Mouse (Mus musculus) layer of hippocampus, adult 8-10 months (tissue): ENCODE measurements around the gene Ttll11. TPM values are rescaled to one million over a fixed set of nuclear protein-coding genes. Genes with fewer than 3 reads are reported as not detected.

Source experiments
- DNase-seq, 2 experiments: peaks; one replicate each; pipeline ENCODE4 v3.0.0; 2022; ENCODE audit warnings: low spot score in 2 of 2
- total RNA-seq, 4 experiments: library from RNA; stranded (reverse); gene quantifications; 2 replicates each; pipeline ENCODE4 v1.2.4; 2022

Gene Ttll11
- total RNA-seq, 4 experiments from 2014 or later: 33.4 to 40.3 (median 38.6) TPM

DNA sequence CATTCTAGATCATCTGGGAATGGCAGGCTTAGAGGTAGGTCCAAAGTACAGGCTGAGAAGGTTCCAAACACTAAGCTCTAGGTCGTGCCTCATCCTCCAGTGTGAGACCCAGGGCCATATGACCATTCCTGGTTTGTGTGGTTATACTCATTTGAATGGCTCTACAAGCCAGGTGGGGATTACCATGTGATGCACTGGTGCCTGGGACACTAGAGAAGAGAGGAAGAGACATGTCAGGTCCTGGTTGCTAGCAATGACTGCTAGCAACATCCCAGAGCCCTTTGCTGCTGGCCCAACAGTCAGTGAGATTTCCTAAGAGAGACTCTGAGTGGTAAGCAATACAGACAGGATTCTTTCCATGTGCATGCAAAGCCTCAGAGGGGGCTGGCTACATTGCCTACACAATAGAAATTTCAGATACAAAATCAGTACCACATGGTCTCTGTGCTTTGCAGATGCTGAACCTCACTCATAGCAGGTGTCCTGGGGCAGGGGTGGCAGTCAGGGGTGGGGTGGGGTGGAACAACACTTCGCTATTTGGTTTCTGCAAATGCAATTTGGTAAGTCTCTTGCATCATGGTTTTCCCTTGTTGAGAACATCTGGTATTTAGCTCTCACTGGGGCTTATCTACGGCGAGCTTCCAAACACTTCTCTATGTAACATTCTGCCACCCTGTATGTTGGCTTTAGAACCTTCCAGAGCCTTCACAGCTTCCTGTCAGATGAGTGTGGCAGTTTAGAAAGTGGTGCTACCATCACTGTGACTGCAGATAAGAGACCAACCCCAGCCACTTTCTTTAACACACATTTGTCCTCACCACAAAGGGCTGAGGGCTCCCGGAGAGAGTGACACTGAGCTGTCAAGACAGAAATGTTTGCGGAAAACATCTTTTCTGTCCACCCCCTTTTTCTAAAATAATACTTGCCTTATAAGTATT lies 148.5 kb downstream of the Ttll11 start:
- no peak for DNase-seq

DNA sequence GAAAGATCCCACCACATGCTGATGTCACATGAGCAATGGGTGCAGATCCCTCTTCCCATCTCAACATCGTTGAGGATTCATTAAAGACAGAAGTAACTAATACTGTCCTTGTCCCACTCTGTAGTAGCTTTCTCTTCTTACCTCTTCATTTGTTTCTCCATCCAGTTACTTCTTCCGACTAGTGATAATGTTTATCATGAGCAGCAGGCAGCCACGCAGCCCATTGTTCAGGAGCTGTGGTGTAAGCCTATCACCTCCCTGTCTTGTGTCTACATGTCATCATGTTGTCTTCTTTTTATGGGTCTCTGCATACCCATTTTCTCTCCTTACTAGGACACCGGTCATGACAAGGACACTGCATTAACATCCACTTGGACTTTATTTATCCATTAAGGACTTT lies 150.6 kb downstream of the Ttll11 start:
- DNase-seq: no peak

DNA sequence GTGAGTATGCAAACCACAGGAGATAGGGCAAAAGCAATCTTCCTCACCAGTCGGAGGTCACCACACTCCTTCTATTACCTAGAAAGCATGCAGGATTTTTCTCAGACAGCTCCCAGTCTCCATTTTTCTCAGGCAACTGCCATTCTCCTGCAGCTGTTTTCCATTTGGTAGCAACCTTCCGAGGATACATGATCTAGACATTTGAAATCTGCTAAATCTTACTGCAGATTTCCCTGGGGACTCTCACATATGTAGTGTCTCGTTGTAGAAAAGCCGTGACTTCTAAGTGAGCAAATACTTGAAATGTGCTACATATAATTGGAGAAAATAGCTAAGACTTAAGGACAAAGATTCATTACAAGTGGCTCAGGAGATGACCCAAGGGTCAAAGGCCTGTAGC lies 151.8 kb downstream of the Ttll11 start:
- no peak for DNase-seq

DNA sequence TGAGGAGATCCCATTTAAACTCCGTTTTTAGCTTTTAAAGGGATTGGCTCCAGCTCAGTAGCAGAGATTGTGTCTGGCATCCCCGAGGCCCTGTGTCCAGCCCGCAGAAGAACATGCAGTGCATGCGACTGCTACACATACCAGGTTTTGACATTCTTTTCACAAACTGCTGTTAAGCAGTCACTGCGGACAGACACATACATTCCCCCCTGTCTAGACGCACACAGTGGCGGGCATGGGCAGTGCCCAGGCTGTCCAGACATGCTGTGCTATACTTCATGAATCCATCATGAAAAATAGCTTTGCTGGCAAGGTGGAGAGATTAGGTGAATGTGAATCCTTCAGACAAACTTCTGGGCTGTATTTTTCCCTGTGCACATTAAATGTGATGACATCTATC lies 154.6 kb downstream of the Ttll11 start:
- DNase-seq: no peak

DNA sequence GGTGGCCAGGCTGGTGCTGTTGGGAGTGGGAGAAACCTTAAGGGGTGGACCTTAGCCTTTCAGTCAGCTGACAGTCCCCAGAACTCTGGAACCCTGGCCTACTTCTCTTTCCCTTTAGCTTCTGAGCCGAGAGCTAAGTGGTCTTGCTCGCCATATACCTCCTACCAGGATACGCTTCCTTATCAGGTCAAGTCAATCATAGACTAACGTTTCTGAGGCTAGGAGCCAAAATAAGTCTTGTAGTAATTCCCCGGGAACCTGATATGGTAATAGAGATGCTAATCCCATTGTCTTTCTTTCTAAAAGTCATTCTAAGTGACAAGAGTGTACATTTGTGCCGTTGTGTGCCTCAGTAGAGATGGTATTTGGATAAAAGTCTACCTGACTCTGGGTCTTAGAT lies 156.1 kb downstream of the Ttll11 start:
- DNase-seq: no peak

DNA sequence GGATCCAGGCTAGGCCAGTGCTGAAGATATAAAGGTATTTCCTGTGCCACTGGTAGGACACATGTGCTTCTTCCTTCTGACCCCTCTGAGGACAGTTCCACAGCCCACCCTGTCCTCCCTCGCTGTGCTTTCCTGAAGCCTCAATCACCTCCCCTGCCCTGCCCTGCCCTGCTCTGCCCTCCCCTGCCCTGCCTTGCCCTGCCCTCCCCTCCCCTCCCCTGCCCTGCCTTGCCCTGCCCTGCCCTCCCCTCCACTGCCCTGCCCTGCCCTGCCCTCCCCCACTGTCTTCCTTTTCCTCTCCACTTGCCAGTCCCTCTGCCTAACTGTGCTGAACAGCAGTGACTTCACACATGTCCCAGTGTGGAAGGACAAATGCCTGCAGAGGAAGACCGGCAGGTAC lies 160.8 kb downstream of the Ttll11 start:
- DNase-seq: no peak

DNA sequence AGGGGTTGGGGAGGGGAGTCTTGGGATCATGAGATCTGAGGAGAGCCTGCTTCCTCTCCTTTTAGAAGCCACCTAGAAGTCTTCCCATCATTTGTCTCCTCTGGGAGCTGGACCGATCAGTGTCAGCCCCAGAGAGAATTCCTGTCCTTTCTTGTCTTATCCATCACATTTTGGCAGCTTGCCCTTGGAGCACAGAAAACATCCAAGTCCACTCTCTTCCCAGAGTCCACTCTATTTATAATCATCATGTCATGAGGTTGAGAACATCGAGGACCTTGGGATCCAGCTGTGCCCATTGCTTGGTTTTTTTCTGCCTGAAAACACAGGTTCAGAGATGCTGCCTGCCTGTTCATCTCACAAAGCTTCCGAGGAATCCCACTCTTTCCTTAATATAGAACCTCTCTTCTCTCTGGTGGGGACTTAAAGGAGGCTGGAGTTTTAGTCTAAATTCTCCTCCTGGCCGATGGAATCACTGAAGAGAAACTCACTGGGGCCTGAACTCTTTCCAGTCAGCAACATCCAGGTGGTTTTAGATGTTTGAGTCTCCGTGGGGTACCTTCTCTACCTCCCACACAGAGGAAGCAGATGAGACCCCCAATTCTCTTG lies 163.6 kb downstream of the Ttll11 start:
- no peak for DNase-seq

DNA sequence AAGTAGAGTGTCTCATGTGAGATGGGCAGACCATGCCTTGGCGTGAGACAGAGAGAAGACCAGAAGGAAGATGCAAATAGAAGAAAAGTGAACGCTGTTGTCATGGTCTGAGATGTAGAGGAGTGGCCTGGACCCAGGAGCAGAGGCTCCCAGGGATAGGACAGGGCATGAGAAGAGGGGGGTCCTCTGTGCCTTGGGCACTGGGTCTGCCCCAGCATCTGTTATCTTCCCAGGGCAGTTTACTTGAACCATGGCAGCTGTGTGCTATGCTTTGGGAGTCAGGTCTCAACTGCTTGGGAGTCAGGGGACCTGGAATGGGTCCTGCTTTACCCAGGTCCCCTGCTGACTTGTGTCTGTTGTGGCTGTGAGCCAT lies 167.2 kb downstream of the Ttll11 start:
- DNase-seq: no peak

DNA sequence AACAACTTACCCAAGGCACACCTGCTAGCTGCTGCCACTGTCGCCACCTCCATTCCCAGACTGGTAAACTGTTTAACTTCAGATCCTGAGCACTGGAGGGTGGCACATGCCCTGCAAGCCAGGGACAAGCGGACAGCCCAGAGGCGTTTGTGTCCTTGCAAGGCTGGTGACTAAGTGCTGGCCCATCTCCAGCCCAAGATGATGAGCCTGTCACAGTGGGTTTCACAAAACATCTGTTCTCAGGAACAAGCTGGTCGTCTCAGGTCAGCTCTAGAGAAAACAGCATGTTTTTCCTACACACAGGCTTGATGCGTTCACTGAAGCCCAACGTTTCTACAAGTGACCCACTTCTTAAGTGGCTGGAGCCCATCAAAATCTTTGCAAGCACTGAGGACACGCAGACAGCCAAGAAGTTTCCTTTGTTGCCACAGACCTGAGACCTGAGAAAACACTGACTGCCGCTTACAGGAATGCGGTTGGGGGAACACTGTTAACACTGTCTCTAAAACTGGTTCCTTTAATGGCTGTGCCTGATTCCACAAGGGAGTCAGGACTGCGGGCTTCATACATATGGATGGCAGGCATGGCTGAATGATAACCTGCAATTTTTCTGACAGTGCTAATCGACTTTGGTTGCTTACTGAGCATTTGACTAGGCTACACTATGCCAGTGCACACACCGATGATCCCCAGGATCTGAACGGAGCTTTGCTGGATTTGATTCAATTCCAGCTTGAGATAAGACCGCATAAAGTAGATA lies 167.7 kb downstream of the Ttll11 start:
- DNase-seq: no peak

DNA sequence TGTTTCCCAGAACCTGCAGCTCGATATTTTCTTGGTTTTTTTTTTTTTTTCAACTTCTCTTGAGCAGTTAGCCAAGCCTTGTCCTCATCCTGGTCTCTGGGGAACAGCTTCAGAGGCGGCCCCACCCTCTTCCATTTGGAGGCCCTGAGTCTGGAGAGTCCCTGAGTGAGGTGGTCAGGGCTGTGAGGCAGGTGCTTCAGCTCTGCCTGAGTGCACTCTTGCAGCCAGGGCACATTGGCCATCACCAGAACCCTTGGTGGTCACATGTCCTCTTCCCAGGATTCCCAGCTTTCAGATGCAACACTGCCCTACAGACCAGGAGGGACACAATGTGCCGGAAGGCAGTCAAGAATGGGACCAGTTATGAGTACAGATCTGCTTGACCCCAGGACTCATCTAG lies 169.7 kb downstream of the Ttll11 start:
- no peak for DNase-seq

DNA sequence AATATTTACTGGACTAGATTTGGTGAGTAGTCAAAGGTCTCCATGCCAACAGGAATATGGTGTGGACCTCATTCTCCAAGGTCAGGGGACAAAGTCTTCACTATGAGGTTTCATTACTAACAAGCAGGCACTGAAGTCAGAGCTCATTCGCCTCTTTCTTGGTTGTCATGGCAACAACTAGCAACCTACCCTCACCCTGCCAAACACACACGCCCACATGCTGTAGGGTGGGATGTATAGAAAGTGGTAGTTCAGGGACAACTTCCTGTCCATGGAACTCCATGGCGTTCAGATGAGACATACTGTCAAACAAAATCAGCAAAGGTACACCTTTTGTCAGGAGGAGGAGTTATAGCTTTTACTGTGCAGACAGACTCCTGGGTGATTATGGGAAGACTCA lies 170.6 kb downstream of the Ttll11 start:
- no peak for DNase-seq

DNA sequence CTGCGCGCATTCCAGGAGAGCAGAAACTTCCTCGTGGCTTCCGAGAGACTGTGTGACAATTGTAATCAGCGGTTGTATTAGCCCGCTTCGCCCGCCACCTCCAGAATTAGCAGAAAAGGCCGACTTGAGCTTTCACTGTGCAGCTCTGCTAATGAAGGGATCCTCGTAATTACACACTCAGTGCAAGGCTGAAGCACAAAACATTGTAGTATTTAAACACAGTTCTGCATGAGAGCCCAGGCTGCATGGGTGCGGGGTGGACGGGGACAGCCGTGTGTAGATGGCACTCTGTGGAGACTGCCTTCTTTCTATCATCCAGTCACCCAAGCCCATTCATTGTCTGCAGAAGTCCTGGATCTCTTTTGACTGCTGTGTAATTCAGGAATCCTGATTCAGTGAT lies 173.8 kb downstream of the Ttll11 start:
- no peak for DNase-seq

DNA sequence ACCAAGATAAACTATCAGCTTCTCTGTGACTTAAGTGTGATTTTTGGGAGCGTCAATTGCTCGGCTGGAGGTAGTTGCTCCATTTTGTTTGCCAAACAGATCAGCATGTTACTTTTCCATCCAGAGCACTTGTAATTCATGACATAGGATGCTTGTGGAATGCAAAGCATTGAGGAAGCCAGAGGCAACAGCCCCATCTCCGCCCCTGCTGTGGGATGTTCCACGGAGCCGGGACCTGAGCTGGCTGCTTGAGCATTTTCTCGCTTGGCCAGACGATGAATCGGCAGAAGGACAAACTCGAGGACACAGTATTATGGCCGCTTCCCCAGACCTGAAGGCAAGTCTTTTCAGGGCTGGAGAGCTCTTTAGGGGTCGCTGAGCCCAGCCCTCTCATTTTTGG lies 176.6 kb downstream of the Ttll11 start:
- DNase-seq: no peak

DNA sequence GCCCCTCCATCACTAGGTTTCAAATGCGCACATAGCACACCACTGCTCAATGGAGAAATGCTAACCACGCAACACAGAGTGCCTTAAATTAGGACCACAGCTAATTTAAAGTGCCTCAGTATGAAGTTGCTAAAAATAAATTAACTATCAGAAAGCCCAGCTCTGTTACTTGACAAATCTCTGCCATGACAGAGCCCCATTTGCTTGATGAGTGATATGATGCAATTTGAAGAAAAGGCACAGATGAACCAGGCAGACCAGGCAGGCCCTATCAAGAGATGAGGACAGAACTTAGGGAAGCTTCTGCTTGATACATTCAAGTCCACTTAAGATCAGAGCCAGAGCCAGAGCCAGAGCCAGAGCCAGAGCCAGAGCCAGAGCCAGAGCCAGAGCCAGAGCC lies 178.0 kb downstream of the Ttll11 start:
- no peak for DNase-seq

DNA sequence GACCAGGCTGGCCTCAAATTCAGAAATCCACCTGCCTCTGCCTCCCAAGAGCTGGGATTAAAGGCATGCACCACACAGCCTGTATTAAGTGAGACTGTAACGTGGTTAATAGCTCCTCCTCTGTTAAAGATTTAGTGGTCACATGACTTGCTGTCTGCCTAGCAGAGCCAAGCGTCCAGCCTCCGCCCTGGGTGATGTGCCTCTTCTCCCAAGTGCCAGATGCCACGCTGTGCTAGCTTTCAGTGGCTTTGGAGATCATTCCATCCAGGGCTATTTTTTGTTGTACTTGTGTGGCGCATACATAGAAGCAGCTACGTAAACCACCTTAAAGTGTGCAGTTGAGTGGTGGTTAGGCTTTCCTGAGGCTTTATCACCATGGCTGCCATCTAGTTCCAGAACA lies 180.6 kb downstream of the Ttll11 start:
- no peak for DNase-seq

DNA sequence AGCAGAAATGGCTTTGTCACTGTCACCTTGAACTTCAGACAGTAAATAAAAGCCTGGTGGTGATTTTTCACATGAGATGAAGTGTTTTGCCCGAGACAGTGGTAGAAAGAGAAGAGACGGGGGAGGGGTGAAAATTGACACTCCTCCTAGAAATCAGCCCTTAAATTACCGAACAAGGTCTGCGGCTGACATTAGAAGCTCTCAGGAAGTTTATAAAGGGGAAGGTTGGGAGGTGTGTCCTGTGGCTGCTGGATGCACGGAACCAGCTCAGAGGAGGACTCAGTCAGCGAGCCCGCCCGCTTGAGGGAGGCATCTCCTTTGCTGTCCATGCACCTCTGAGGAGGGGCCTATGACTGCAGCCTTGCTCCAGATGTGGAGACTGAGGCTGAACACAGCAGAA lies 181.7 kb downstream of the Ttll11 start:
- no peak for DNase-seq

DNA sequence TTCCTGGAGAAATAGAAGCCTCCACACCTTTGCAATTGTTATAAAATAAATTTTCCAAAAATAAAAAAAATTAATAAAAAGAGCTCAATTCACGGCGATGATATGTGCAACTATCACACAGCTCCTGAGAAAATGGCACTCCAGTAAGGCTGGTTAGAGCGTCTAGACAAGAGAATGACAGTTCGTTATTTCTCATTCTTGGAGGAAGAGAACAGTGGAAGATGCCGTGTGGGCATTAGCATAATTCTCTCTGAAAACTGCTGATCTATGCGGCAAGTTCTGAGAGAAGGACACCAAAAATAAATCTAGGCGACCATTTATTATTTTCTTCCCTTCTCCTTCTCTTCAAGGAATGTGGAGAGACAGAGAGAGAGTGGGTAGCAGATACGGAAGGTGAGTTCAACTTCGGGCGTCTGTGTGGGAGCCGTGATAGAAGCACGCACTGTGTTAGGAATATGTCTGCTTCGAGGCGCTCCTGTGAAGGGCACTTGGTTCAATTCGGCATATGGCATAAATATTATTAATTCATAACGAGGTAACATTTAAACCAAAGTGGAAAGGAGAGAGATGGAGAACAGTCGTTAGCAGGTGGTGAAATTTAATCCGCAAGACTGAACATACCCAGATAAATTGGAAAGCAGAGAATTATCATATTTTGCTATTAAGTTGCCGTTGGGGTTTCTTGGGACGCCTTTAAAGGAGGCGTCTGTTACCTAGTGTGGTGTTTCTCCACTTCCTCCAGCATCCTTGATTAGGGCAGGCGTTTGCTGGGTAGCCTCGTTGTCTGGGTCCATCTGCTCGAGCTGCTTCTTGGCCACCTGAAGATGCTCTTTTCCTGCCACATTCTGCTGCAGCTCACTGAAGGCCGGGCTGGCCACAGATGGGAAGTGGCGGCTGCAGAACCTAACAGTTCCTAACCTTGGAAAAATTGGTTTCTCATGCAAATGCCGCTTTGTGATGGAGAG lies 190.1 kb downstream of the Ttll11 start:
- DNase-seq: no peak

DNA sequence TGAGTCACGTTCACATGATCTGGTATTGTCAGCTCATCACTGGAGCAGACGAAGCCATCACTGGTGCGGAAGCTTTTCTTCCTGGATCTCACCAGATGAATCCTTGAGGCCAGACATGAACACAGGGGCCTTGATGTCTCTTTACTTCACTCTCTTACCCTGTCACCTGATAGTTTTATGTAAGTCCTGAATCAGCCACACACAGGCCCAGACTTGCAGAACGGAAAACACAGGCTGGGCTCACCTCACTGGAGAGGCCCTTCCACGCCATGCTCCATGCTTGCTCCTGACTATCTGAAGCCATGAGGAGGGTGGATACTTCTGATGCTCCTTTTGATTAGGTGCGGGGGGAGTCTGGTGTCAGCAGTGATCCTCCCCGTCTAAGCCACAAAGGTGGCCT lies 193.8 kb downstream of the Ttll11 start:
- no peak for DNase-seq

DNA sequence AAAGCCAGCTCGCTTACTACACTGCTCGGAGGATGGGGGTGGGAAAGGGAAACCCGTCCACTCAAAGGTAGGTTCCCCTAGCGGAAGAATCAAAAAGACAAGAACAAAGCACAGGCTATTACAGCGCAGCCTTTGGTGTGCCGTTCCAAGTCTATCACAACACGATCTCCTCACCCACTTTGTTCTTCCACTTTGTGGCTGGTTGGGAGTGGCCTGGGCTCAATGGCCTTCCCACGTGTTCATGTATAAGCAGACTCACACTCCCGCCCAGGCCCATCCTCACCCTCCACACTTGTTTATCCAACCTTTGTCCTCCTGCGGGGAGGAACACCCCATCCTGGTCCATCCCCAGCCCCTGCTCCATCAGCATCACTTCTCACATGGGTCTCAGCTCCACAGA lies 196.3 kb downstream of the Ttll11 start:
- DNase-seq: no peak

DNA sequence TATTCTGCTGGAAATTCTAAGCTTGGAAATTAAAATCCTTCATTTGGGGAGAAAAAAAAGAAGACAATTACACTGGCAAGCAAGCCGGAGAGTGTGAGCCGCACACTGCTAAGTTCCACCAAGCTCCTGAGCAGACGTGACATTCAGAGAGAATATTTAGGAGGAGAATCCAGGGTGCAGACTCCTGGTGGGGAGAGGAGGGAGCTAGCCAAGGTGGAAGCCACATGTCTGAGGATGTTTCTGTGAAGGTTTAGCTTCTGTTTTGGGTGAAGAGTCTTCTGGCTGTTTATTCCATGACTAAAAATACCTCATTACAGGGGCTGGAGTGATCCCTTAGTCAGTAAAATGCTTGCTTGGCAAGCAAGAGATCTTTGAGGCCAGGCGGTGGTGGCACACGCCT lies 200.4 kb downstream of the Ttll11 start:
- no peak for DNase-seq

DNA sequence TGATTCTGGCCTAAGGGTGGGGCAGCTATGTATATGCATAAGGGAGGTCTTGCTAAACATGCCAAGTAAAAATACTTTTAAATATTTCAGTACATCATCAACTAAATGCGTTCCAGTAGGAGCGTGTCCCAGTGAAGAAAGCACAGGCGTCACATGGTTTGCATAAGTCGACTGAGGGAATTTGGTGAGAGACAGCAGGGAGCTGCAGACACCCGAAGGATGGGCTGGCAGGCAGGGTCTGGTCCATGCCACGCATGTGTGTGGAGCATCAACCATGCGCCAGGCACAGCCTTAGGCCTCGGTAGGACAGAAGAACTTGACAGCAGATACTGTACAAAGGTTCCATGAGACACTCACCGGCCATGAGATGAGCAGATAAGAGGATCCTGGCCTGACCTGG lies 202.8 kb downstream of the Ttll11 start:
- DNase-seq: no peak
